Mouse (Mus musculus) bone marrow macrophage, adult 2 months (primary cell): ENCODE data around the gene She.

Experiments used
- CTCF ChIP-seq: IDR thresholded peaks from 2 replicates; pipeline ENCODE4 v1.5.1; 2012; ENCODE audit warnings: low read depth, mild to moderate bottlenecking, low read length, moderate library complexity
- POLR2A ChIP-seq: IDR thresholded peaks from 2 replicates; pipeline ENCODE4 v1.6.1; 2012; ENCODE audit warnings: mild to moderate bottlenecking, low read depth, low read length, borderline replicate concordance

- TF ChIP-seq CTCF (no peak), POLR2A (no peak)
Measured at GRCm38 (mm10) chr3:89862182-89862761, 31.1 kb downstream of the She start.
